Mouse (Mus musculus) CH12.LX (cell line): Measurements from ENCODE around the gene Tmub1. TPM values are rescaled to one million over a fixed set of nuclear protein-coding genes. Genes with fewer than 3 reads are reported as not detected.

Source experiments
- DNase-seq: peaks from one replicate; pipeline ENCODE4 v3.0.0-alpha.2; 2013; ENCODE audit errors: extremely low read depth
- H3K27ac ChIP-seq: 2 replicates; pipeline ENCODE4 v1.5.1; 2012; ENCODE audit warnings: low read depth, mild to moderate bottlenecking, control low read depth, moderate library complexity; ENCODE audit not compliant: insufficient read depth
- H3K27me3 ChIP-seq: replicated peaks from 2 replicates; pipeline ENCODE3; 2012; ENCODE audit warnings: inconsistent platforms
- H3K36me3 ChIP-seq, 2 experiments: replicated peaks in 1 of 2; 2 replicates each; pipeline versions ENCODE3 to v1.6.1; 2012; ENCODE audit warnings: inconsistent platforms in 1 of 2, low read length in 1 of 2, mild to moderate bottlenecking in 1 of 2, mixed read lengths in 1 of 2, moderate library complexity in 1 of 2; ENCODE audit not compliant: control insufficient read depth in 1 of 2, insufficient read depth in 1 of 2
- H3K4me1 ChIP-seq, 2 experiments: 2 replicates each; pipeline ENCODE4 v1.6.1; 2012; ENCODE audit warnings: inconsistent platforms in 1 of 2, moderate library complexity in 1 of 2; ENCODE audit not compliant: insufficient read depth in 2 of 2, control insufficient read depth in 1 of 2
- H3K4me2 ChIP-seq: 2 replicates; pipeline ENCODE4 v1.6.1; 2012; ENCODE audit warnings: low read depth, mild to moderate bottlenecking, control low read depth; ENCODE audit not compliant: poor library complexity, insufficient read depth, severe bottlenecking
- H3K4me3 ChIP-seq, 3 experiments: fragments of 150-350 bp in 1 of 3; sonication (generic) in 1 of 3; replicated peaks in 1 of 3; 2 replicates each; pipeline versions ENCODE3 to v1.5.1; 2011 to 2012; ENCODE audit warnings: low read depth in 2 of 3, low read length in 2 of 3, mild to moderate bottlenecking in 2 of 3, moderate library complexity in 2 of 3, control low read depth in 1 of 3, improper control_type of control experiment in 1 of 3, inconsistent platforms in 1 of 3, mixed read lengths in 1 of 3; ENCODE audit not compliant: poor library complexity in 1 of 3
- H3K79me2 ChIP-seq: replicated peaks from 2 replicates; pipeline ENCODE4 v1.6.1; 2012; ENCODE audit warnings: mild to moderate bottlenecking, moderate library complexity; ENCODE audit not compliant: control insufficient read depth, poor library complexity, insufficient read depth, severe bottlenecking; ENCODE audit errors: extremely low read depth
- H3K9ac ChIP-seq: 2 replicates; pipeline ENCODE4 v1.6.1; 2012; ENCODE audit warnings: low read depth, mild to moderate bottlenecking, control low read depth, moderate library complexity; ENCODE audit not compliant: insufficient read depth
- H3K9me3 ChIP-seq: replicated peaks from 2 replicates; pipeline ENCODE3; 2012; ENCODE audit warnings: low read length, inconsistent platforms, mixed read lengths
- BHLHE40 ChIP-seq: IDR thresholded peaks from 2 replicates; pipeline ENCODE4 v1.6.1; 2011; ENCODE audit warnings: mild to moderate bottlenecking, low read depth, low read length, improper control_type of control experiment
- CHD2 ChIP-seq: IDR thresholded peaks from 2 replicates; pipeline ENCODE4 v1.6.1; 2011; ENCODE audit warnings: low read length, improper control_type of control experiment
- E2F4 ChIP-seq: IDR thresholded peaks from 2 replicates; pipeline ENCODE4 v1.6.1; 2011; ENCODE audit warnings: low read depth, low read length, improper control_type of control experiment; ENCODE audit not compliant: insufficient replicate concordance
- ELF1 ChIP-seq: IDR thresholded peaks from 2 replicates; pipeline ENCODE4 v1.6.1; 2014; ENCODE audit warnings: low read depth, mild to moderate bottlenecking, inconsistent platforms, low read length, improper control_type of control experiment
- GABPA ChIP-seq: IDR thresholded peaks from 2 replicates; pipeline ENCODE4 v1.6.1; 2012; ENCODE audit warnings: low read depth, low read length, improper control_type of control experiment, inconsistent platforms; ENCODE audit not compliant: insufficient replicate concordance
- IRF4 ChIP-seq: IDR thresholded peaks from 2 replicates; pipeline ENCODE4 v1.6.1; 2014; ENCODE audit warnings: low read depth, mild to moderate bottlenecking, inconsistent platforms, low read length, improper control_type of control experiment
- JUND ChIP-seq: conservative IDR thresholded peaks from 2 replicates; pipeline ENCODE4 v1.6.1; 2011; ENCODE audit warnings: low read depth, low read length, improper control_type of control experiment
- MAFK ChIP-seq: IDR thresholded peaks from 2 replicates; pipeline ENCODE4 v1.6.1; 2011; ENCODE audit warnings: low read length, improper control_type of control experiment; ENCODE audit not compliant: insufficient replicate concordance
- MEF2A ChIP-seq: IDR thresholded peaks from 2 replicates; pipeline ENCODE4 v1.6.1; 2014; ENCODE audit warnings: low read depth, mild to moderate bottlenecking, inconsistent platforms, low read length, improper control_type of control experiment, borderline replicate concordance
- MXI1 ChIP-seq: IDR thresholded peaks from 2 replicates; pipeline ENCODE4 v1.6.1; 2011; ENCODE audit warnings: mild to moderate bottlenecking, low read depth, low read length, improper control_type of control experiment
- NELFE ChIP-seq: IDR thresholded peaks from 2 replicates; pipeline ENCODE4 v1.6.1; 2011; ENCODE audit warnings: low read depth, low read length, improper control_type of control experiment
- PAX5 ChIP-seq: IDR thresholded peaks from 2 replicates; pipeline ENCODE4 v1.6.1; 2012; ENCODE audit warnings: low read length, inconsistent platforms, mixed read lengths
- POLR2A ChIP-seq: IDR thresholded peaks from 2 replicates; pipeline ENCODE4 v1.6.1; 2011; ENCODE audit warnings: low read depth, mild to moderate bottlenecking, improper control_type of control experiment, low read length
- SIN3A ChIP-seq: IDR thresholded peaks from 2 replicates; pipeline ENCODE4 v1.6.1; 2012; ENCODE audit warnings: low read length, improper control_type of control experiment, inconsistent platforms
- SMC3 ChIP-seq: IDR thresholded peaks from 2 replicates; pipeline ENCODE4 v1.6.1; 2011; ENCODE audit warnings: low read depth, low read length, improper control_type of control experiment
- TBP ChIP-seq: conservative IDR thresholded peaks from 2 replicates; pipeline ENCODE4 v1.6.1; 2011; ENCODE audit warnings: low read depth, low read length, improper control_type of control experiment
- TCF12 ChIP-seq: IDR thresholded peaks from 2 replicates; pipeline ENCODE4 v1.6.1; 2014; ENCODE audit warnings: low read depth, mild to moderate bottlenecking, inconsistent platforms, low read length, improper control_type of control experiment
- UBTF ChIP-seq: IDR thresholded peaks from 2 replicates; pipeline ENCODE4 v1.6.1; 2012; ENCODE audit warnings: low read depth, mild to moderate bottlenecking, inconsistent platforms, low read length, improper control_type of control experiment, moderate library complexity
- USF1 ChIP-seq: IDR thresholded peaks from 2 replicates; pipeline ENCODE4 v1.6.1; 2014; ENCODE audit warnings: low read depth, mild to moderate bottlenecking, inconsistent platforms, low read length, improper control_type of control experiment
- USF2 ChIP-seq: conservative IDR thresholded peaks from 2 replicates; pipeline ENCODE4 v1.6.1; 2011; ENCODE audit warnings: low read depth, low read length, improper control_type of control experiment
- ZKSCAN1 ChIP-seq: IDR thresholded peaks from 2 replicates; pipeline ENCODE4 v1.6.1; 2012; ENCODE audit warnings: low read depth, inconsistent platforms, low read length, improper control_type of control experiment, borderline replicate concordance
- ZMIZ1 ChIP-seq: IDR thresholded peaks from 2 replicates; pipeline ENCODE4 v1.6.1; 2012; ENCODE audit warnings: low read depth, mild to moderate bottlenecking, inconsistent platforms, low read length, improper control_type of control experiment
- ZNF384 ChIP-seq: IDR thresholded peaks from 2 replicates; pipeline ENCODE4 v1.6.1; 2012; ENCODE audit warnings: low read depth, low read length, improper control_type of control experiment, inconsistent platforms
- dilution Hi-C: fragments of 300-500 bp; cut with MboI; formaldehyde crosslinking; loops from 2 replicates; pipeline ENCODE4 v1.14.3; 2020; ENCODE audit warnings: low sequenced_read_pairs; ENCODE audit not compliant: extremely low pct_unique_long_range_greater_than_20kb, extremely low pct_ligation_motif_present
- in situ Hi-C: fragments of 300-500 bp; cut with MboI; formaldehyde crosslinking; loops from 3 replicates; pipeline ENCODE4 v1.14.3; 2019; ENCODE audit warnings: low sequenced_read_pairs, low pct_ligation_motif_present, low pct_unique_long_range_greater_than_20kb, mixed read lengths
- polyA plus RNA-seq: library from polyadenylated mRNA; unstranded; fragments of >175 nt; gene quantifications from 2 replicates; pipeline ENCODE4 v1.2.1, GENCODE M21; 2012; ENCODE audit warnings: low read depth; ENCODE audit not compliant: insufficient read length
- total RNA-seq, 2 experiments: library from RNA; depleted of rRNA; stranded (reverse); fragments of 300-350 nt in 1 of 2; fragments of >200 nt in 1 of 2; gene quantifications; 2 replicates each; pipeline ENCODE4 v1.2.3; 2012 to 2014

Gene Tmub1
- total and polyA plus RNA-seq, 3 experiments: 6.1 to 13.1 (median 11.2) TPM

- H3K9ac ChIP-seq: no peak overlapping the region
- dilution Hi-C loops: no loop called here
These were observed 33.7 kb downstream of the Tmub1 start for GRCm38 (mm10) chr5:24413938-24414337.

GRCm38 (mm10) chr5:24413042-24413693 is 34.5 kb downstream of the Tmub1 start, which contains the start of gene Asic3:
Gene Asic3, plus strand, starts transcription at chr5:24413392.
- no peak for DNase-seq
- H3K79me2 ChIP-seq: no peaks in the 10 kb centered on the region
- no peak within 1 kb of the TSS for H3K4me2 ChIP-seq
- no peaks in the 10 kb centered on the region for H3K9me3 ChIP-seq
- no peak within 1 kb of the TSS for H3K4me3 ChIP-seq
- no peak within 1 kb of the TSS for H3K27ac ChIP-seq
- no peaks in the 10 kb centered on the region; a peak in 1 of 4 replicates for H3K4me1 ChIP-seq
- no peak within 1 kb of the TSS for H3K9ac ChIP-seq
- in situ Hi-C loops: no loop called here
- peaks cover 8 to 52% of the 10 kb centered on the region in 2 experiments for H3K36me3 ChIP-seq
- no peaks in the 10 kb centered on the region for H3K27me3 ChIP-seq
- TF ChIP-seq POLR2A (no peak), PAX5 (no peak), TCF12 (no peak), TBP (no peak), SIN3A (no peak), USF1 (no peak), CHD2 (no peak), ZMIZ1 (no peak), UBTF (no peak)
- TF ChIP-seq, all 38 proteins: peak for 0
- dilution Hi-C loops: no loop called here

More at GRCm38 (mm10) chr5:24413938-24414337, 33.7 kb downstream of the Tmub1 start:
- H3K9me3 ChIP-seq: no peaks in the 10 kb centered on the region
- no peaks in the 10 kb centered on the region for H3K27me3 ChIP-seq
- TF ChIP-seq IRF4 (no peak), MAFK (no peak), SMC3 (no peak), MEF2A (no peak), NELFE (no peak), USF2 (no peak), TCF12 (no peak), ZNF384 (no peak), USF1 (no peak), JUND (no peak), PAX5 (no peak), ZKSCAN1 (no peak), MXI1 (no peak), BHLHE40 (no peak), UBTF (no peak), GABPA (no peak), E2F4 (no peak), ELF1 (no peak), ZMIZ1 (no peak)
- no peak overlapping the region for H3K4me2 ChIP-seq
- DNase-seq: no peak
- H3K27ac ChIP-seq: no peak overlapping the region
- in situ Hi-C loops: no loop called here
- H3K79me2 ChIP-seq: no peaks in the 10 kb centered on the region
- H3K4me1 ChIP-seq: no peaks in the 10 kb centered on the region; a peak in 1 of 4 replicates
- H3K36me3 ChIP-seq: peaks cover 3 to 52% of the 10 kb centered on the region in 2 experiments
- no peak overlapping the region for H3K4me3 ChIP-seq
